Mouse (Mus musculus): ENCODE measurements around the gene Coro7. TPM values are rescaled to one million over a fixed set of nuclear protein-coding genes. Genes with fewer than 3 reads are reported as not detected.

Coro7 gene
- polyA plus RNA-seq (2015; fragmentation: Nextera tagmentation; extraction: Ambion mirVana), result 11.2 and 15.8 TPM in 2 replicates

DNA sequence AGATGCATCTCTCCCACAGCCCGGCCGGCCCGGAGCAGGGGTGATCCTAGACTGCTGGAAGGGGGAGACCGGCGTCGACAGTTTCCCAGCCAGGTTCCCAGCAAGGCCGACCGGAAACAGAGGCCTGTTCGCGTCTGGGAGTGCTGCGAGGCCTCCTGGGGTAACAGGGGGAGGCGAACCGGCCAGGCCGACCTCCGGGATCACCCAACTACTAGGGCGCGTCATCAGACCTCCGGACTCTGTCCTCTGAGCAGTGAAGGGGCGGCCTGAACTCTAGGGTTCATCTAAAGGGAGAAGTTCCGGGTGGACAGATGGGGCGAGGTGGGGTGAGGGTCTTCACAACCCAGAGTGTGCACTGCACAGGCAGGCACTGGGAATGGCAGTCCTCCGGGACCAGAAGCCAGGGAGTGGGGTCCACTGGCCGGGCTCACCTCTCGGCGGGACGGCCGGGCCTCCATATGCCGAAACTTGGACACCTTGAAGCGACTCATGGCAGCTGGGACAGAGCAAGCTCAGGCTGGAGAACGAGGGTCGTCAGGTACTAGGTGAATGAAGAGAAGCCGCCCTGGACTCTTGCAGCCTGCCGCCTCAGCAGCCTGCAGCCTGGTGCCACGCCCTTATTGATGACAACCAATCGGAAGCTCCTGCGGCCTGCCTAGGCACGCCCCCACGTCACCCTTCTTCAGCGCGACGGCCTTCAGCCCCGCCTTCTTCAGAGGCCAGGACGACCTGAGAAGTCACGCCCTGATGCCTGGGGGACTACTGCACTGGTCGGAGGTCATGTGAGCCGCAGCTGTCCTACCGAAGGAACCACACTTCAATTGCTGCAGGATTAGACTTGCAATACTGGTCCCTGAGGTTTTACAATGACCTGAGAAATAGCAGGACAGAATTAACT, at the start of gene Coro7:
Gene Coro7 (minus strand): TSS at position 657 of the 898 bp plus-strand sequence.
- Histone ChIP-seq H3K36me3 (peaks cover 19% of the 10 kb centered on the region), H3K4me2 (peak within 1 kb of the TSS; percentile 91), H3K27ac (peak within 1 kb of the TSS; percentile 40)

GRCm38 (mm10) chr16:4727963-4728362, 48.4 kb upstream of the Coro7 start:
- Histone ChIP-seq H3K4me2 (peak overlapping the region; percentile 72), H3K4me3 (peak overlapping the region; percentile 73), H3K4me1 (replicated peaks) (peaks cover 20% of the 10 kb centered on the region), H3K9me3 (replicated peaks) (no peaks in the 10 kb centered on the region), H3K27me3 (no peaks in the 10 kb centered on the region), H3K36me3 (no peaks in the 10 kb centered on the region), H3K9ac (no peak overlapping the region), H3K27ac (peak overlapping the region; percentile 54; the same call in 1 of the 2 replicates)
- 31% methylated on average over 1 of the region's 1 CpGs for WGBS
- no peak for ATAC-seq (replicated peaks; ENCODE audit: insufficient number of reproducible peaks, insufficient read depth, low FRiP score, low read depth)

More for the DNA sequence above, at the start of gene Coro7:
- WGBS, result under 1% methylated on average over 47 of the region's 47 CpGs
- H3K27me3 ChIP-seq, result no peaks in the 10 kb centered on the region
- H3K9ac ChIP-seq, result peak within 1 kb of the TSS; percentile 64
- no peaks in the 10 kb centered on the region for H3K9me3 ChIP-seq (replicated peaks)
- H3K4me1 ChIP-seq (replicated peaks), result peaks cover 22% of the 10 kb centered on the region
- peak; percentile 90 for ATAC-seq (replicated peaks; ENCODE audit: insufficient number of reproducible peaks, insufficient read depth, low FRiP score, low read depth)
- H3K4me3 ChIP-seq, result peak within 1 kb of the TSS; percentile 69

DNA sequence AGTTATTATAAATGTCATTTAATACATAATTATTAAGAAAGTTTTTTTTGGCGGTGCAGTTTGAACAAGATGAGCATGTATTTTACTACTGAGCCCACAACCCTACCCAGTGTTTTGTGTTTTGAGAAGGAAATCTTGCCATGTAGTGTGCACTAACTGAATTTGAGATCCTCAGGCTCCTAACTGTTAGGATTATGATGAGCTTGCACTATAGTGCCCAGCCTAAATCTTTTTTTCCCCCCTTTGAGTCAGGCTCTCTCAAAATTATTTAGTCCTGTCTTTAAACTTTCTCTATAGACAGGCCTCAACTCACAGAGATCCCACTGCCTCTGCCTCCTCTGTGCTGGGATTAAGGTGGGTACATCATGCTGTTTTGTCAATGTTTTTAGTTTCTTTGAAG, 47.9 kb upstream of the Coro7 start:
- H3K27ac ChIP-seq, result peak overlapping the region; percentile 54; the same call in 1 of the 2 replicates
- H3K9ac ChIP-seq, result no peak overlapping the region
- no peak for ATAC-seq (replicated peaks; ENCODE audit: insufficient number of reproducible peaks, insufficient read depth, low FRiP score, low read depth)

GRCm38 (mm10) chr16:4726528-4727128, 47.1 kb upstream of the Coro7 start:
- WGBS, result 1% methylated on average over 40 of the region's 40 CpGs
- no peaks in the 10 kb centered on the region for H3K27me3 ChIP-seq
- no peaks in the 10 kb centered on the region for H3K36me3 ChIP-seq
- H3K27ac ChIP-seq, result peak overlapping the region; percentile 87
- H3K4me1 ChIP-seq (replicated peaks), result peaks cover 20% of the 10 kb centered on the region
- no peaks in the 10 kb centered on the region for H3K9me3 ChIP-seq (replicated peaks)
- peak overlapping the region; percentile 81 for H3K9ac ChIP-seq
- ATAC-seq (replicated peaks; ENCODE audit: insufficient number of reproducible peaks, insufficient read depth, low FRiP score, low read depth), result peak; percentile 71
- peak overlapping the region; percentile 73 for H3K4me3 ChIP-seq
- peak overlapping the region; percentile 72 for H3K4me2 ChIP-seq

More for the DNA sequence above, 47.9 kb upstream of the Coro7 start:
- Histone ChIP-seq H3K9me3 (replicated peaks) (no peaks in the 10 kb centered on the region), H3K4me3 (peak overlapping the region; percentile 73), H3K27me3 (no peaks in the 10 kb centered on the region), H3K4me2 (peak overlapping the region; percentile 72), H3K36me3 (no peaks in the 10 kb centered on the region), H3K4me1 (replicated peaks) (peaks cover 20% of the 10 kb centered on the region)
- 84% methylated on average over 1 of the region's 1 CpGs for WGBS

- Histone ChIP-seq H3K4me1 (replicated peaks) (peaks cover 20% of the 10 kb centered on the region), H3K9ac (peak within 1 kb of the TSS; percentile 81), H3K4me2 (peak within 1 kb of the TSS; percentile 72), H3K4me3 (peak within 1 kb of the TSS; percentile 73), H3K36me3 (no peaks in the 10 kb centered on the region), H3K9me3 (replicated peaks) (no peaks in the 10 kb centered on the region), H3K27me3 (no peaks in the 10 kb centered on the region), H3K27ac (peak within 1 kb of the TSS; percentile 87)
- 4% methylated on average over 35 of the region's 35 CpGs for WGBS
- peak; percentile 94 for ATAC-seq (replicated peaks; ENCODE audit: insufficient number of reproducible peaks, insufficient read depth, low FRiP score, low read depth)
Measured at GRCm38 (mm10) chr16:4725780-4726527, 46.4 kb upstream of the Coro7 start, which contains the start of gene Hmox2. Gene Hmox2 (plus strand): TSS chr16:4726361.

- Histone ChIP-seq H3K9me3 (replicated peaks) (no peaks in the 10 kb centered on the region), H3K4me3 (no peak overlapping the region), H3K36me3 (no peaks in the 10 kb centered on the region), H3K4me2 (no peak overlapping the region), H3K27me3 (no peaks in the 10 kb centered on the region), H3K9ac (no peak overlapping the region), H3K4me1 (replicated peaks) (peaks cover 18% of the 10 kb centered on the region), H3K27ac (no peak overlapping the region)
- 67% methylated on average over 4 of the region's 4 CpGs for WGBS
- ATAC-seq (replicated peaks; ENCODE audit: insufficient number of reproducible peaks, insufficient read depth, low FRiP score, low read depth), result no peak
Measured at GRCm38 (mm10) chr16:4725266-4725665, 45.7 kb upstream of the Coro7 start.

DNA sequence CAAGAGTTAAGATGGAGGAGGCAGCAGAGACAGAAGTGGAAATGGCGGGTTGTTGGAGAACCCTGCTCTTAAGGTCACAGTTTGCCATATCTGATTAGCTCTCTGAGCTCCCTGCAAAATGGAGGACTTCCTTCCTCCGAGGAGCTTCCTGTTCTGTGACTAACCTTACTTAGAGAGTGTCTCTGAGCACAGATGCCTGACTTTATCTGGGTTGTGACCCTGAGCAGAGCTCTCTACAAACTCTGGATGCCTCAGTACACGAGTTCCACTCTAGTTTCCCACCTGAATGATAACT, 43.3 kb upstream of the Coro7 start:
- Histone ChIP-seq H3K36me3 (no peaks in the 10 kb centered on the region), H3K4me3 (no peak overlapping the region), H3K27ac (no peak overlapping the region), H3K9me3 (replicated peaks) (no peaks in the 10 kb centered on the region), H3K4me1 (replicated peaks) (peaks cover 16% of the 10 kb centered on the region), H3K9ac (no peak overlapping the region), H3K4me2 (no peak overlapping the region), H3K27me3 (no peaks in the 10 kb centered on the region)
- ATAC-seq (replicated peaks; ENCODE audit: insufficient number of reproducible peaks, insufficient read depth, low FRiP score, low read depth), result no peak
- 57% methylated on average over 3 of the region's 3 CpGs for WGBS

DNA sequence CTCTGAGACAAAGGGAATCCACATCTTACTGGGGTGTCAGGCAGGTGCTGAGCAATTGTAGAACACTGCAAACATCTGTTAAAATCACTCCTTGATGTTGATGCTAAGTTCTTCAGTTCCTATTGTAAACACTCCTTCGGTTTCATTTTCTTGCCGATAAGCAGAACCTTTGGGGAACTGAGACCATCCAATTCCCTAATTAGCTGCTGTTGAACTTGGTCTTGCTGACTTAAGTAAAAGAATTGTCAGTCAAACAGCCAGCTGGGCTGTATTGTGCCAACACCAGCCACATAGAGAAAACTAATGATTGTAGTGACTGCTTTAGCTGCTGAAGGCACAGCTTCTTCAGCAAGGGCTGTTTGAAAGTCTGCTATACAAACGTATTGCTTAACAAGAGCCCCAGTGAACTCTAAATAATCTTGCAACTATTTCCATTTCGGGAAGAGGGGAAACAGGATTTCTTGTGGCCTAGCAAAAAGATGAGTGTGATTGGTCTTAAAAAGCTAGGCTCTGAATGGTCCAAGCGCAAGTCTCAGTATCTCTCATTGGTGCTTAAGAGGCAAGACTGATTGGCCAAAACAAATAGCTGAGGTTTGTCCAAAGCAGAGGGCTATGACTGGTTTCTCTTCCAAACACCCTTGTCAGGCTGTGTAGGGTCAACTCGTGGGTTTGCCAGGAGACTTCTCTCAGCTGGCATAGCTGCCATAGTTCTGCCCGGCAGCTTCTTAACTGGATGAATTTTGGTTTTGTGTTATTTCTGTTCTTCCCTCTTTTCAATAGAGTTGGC, 42.7 kb upstream of the Coro7 start:
- no peak overlapping the region for H3K4me2 ChIP-seq
- H3K27ac ChIP-seq, result no peak overlapping the region
- no peak for ATAC-seq (replicated peaks; ENCODE audit: insufficient number of reproducible peaks, insufficient read depth, low FRiP score, low read depth)
- no peaks in the 10 kb centered on the region for H3K36me3 ChIP-seq
- no peaks in the 10 kb centered on the region for H3K27me3 ChIP-seq
- peaks cover 12% of the 10 kb centered on the region for H3K4me1 ChIP-seq (replicated peaks)
- no peak overlapping the region for H3K4me3 ChIP-seq
- no peak overlapping the region for H3K9ac ChIP-seq
- WGBS, result 61% methylated on average over 7 of the region's 7 CpGs
- no peaks in the 10 kb centered on the region for H3K9me3 ChIP-seq (replicated peaks)

GRCm38 (mm10) chr16:4718753-4719518, 39.4 kb upstream of the Coro7 start, which contains the start of gene Nmral1:
Gene Nmral1 (minus strand): TSS chr16:4719356.
- H3K27ac ChIP-seq, result peak within 1 kb of the TSS; percentile 35; the same call in 1 of the 2 replicates
- H3K4me1 ChIP-seq (replicated peaks), result peaks cover 8% of the 10 kb centered on the region; the same call in 1 of the 2 replicates
- H3K36me3 ChIP-seq, result 0 out of 2 replicates have a peak, but pooled peaks cover 7% of the 10 kb centered on the region
- H3K4me3 ChIP-seq, result peak within 1 kb of the TSS; percentile 70
- H3K4me2 ChIP-seq, result peak within 1 kb of the TSS; percentile 73
- no peaks in the 10 kb centered on the region for H3K9me3 ChIP-seq (replicated peaks)
- ATAC-seq (replicated peaks; ENCODE audit: insufficient number of reproducible peaks, insufficient read depth, low FRiP score, low read depth), result peak; percentile 72
- 9% methylated on average over 33 of the region's 33 CpGs for WGBS
- peak within 1 kb of the TSS; percentile 56 for H3K9ac ChIP-seq
- no peaks in the 10 kb centered on the region for H3K27me3 ChIP-seq

- H3K4me3 ChIP-seq, result peak overlapping the region; percentile 70
- H3K9ac ChIP-seq, result peak overlapping the region; percentile 56; the same call in 1 of the 2 replicates
- no peaks in the 10 kb centered on the region for H3K9me3 ChIP-seq (replicated peaks)
- peaks cover 8% of the 10 kb centered on the region; the same call in 1 of the 2 replicates for H3K4me1 ChIP-seq (replicated peaks)
- 0 out of 2 replicates have a peak, but pooled peaks cover 7% of the 10 kb centered on the region for H3K36me3 ChIP-seq
- WGBS, result 80% methylated on average over 3 of the region's 3 CpGs
- ATAC-seq (replicated peaks; ENCODE audit: insufficient number of reproducible peaks, insufficient read depth, low FRiP score, low read depth), result no peak
- peak overlapping the region; percentile 73 for H3K4me2 ChIP-seq
- no peaks in the 10 kb centered on the region for H3K27me3 ChIP-seq
- H3K27ac ChIP-seq, result no peak overlapping the region
Measured at GRCm38 (mm10) chr16:4717866-4718265, 38.3 kb upstream of the Coro7 start.
